Mouse (Mus musculus) G1E (cell line): ENCODE results near the gene Lrmda.

Source experiments
- CTCF ChIP-seq: IDR thresholded peaks from 2 replicates; pipeline ENCODE4 v1.5.1; 2012; ENCODE audit warnings: low read depth, low read length, inconsistent platforms, mixed read lengths
- GATA1 ChIP-seq: IDR thresholded peaks from 2 replicates; pipeline ENCODE4 v1.6.1; 2012; ENCODE audit warnings: borderline replicate concordance, low read length, inconsistent platforms, mixed read lengths

DNA sequence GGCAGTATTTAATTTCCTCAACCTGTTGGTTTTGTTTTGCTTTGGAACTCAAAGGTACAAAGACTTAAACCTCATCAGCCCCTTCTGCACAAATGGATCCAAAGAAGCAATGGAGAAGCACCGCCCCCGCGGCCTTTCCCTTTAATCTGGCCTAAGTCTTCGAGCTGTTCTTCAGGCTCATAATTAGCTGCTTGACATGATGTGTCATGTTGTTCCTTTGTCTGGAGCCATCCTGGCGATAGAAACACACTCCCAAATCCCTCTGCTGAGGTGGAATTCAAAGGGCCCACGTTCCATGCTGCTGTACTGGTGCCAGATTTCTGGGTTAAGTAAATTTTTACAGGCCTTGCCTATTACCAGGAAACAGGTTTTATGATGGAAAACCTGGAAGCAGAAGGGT is 263.3 kb downstream of the Lrmda start:
- TF ChIP-seq GATA1 = no peak
- no peak for TF ChIP-seq CTCF
